Mouse (Mus musculus) ES-Bruce4 (cell line): ENCODE data around the gene Cd86. TPM values are rescaled to one million over a fixed set of nuclear protein-coding genes. Genes with fewer than 3 reads are reported as not detected.

Source experiments
- H3K27ac ChIP-seq: 2 replicates; pipeline ENCODE4 v1.5.1; 2012; ENCODE audit warnings: low read length, inconsistent platforms; ENCODE audit not compliant: insufficient read depth
- H3K27me3 ChIP-seq: 2 replicates; pipeline ENCODE4 v1.6.1; 2012; ENCODE audit warnings: mild to moderate bottlenecking, low read length, inconsistent platforms; ENCODE audit not compliant: control insufficient read depth, poor library complexity, insufficient read depth, severe bottlenecking
- H3K36me3 ChIP-seq: 2 replicates; pipeline ENCODE4 v1.6.1; 2012; ENCODE audit warnings: inconsistent platforms, mild to moderate bottlenecking, low read length, moderate library complexity; ENCODE audit not compliant: control insufficient read depth, poor library complexity, insufficient read depth, severe bottlenecking
- H3K4me1 ChIP-seq: one replicate; pipeline ENCODE4 v1.8.1; 2011; ENCODE audit warnings: low read length; ENCODE audit not compliant: control insufficient read depth, insufficient read depth
- H3K4me3 ChIP-seq: 2 replicates; pipeline ENCODE4 v1.5.1; 2011; ENCODE audit warnings: low read depth, mild to moderate bottlenecking, low read length
- H3K9ac ChIP-seq: 2 replicates; pipeline ENCODE4 v1.6.1; 2012; ENCODE audit warnings: low read depth, mild to moderate bottlenecking, inconsistent platforms; ENCODE audit not compliant: poor library complexity, severe bottlenecking
- H3K9me3 ChIP-seq: replicated peaks from 2 replicates; pipeline ENCODE4 v1.6.1; 2012; ENCODE audit warnings: mild to moderate bottlenecking, low read length, inconsistent platforms; ENCODE audit not compliant: control insufficient read depth, poor library complexity, insufficient read depth, severe bottlenecking
- CTCF ChIP-seq: IDR thresholded peaks from one replicate; pipeline ENCODE4 v1.8.1; 2011; ENCODE audit warnings: low read depth, low read length
- EP300 ChIP-seq: IDR thresholded peaks from 2 replicates; pipeline ENCODE4 v1.6.1; 2011; ENCODE audit warnings: low read depth, low read length; ENCODE audit not compliant: insufficient read depth
- POLR2A ChIP-seq: IDR thresholded peaks from one replicate; pipeline ENCODE4 v1.8.1; 2011; ENCODE audit warnings: low read length; ENCODE audit not compliant: insufficient read depth
- polyA plus RNA-seq: library from polyadenylated mRNA; stranded (reverse); fragments of >200 nt; gene quantifications from 2 replicates; pipeline ENCODE4 v1.2.4, GENCODE M21; 2011; ENCODE audit warnings: low read depth; ENCODE audit not compliant: missing spikeins, insufficient read depth, insufficient read length

Cd86 gene
- polyA plus RNA-seq, 1 experiment, result not detected

- Histone ChIP-seq H3K36me3 (no peaks in the 10 kb centered on the region), H3K4me1 (no peaks in the 10 kb centered on the region), H3K27ac (no peak overlapping the region), H3K9ac (no peak overlapping the region), H3K4me3 (no peak overlapping the region), H3K9me3 (no peaks in the 10 kb centered on the region), H3K27me3 (no peaks in the 10 kb centered on the region)
- TF ChIP-seq CTCF (no peak), POLR2A (no peak), EP300 (no peak)
Observed at GRCm38 (mm10) chr16:36582073-36582472, 83.8 kb downstream of the Cd86 start.

GRCm38 (mm10) chr16:36571942-36572341 is 93.9 kb downstream of the Cd86 start:
- Histone ChIP-seq H3K9me3 (no peaks in the 10 kb centered on the region), H3K27ac (no peak overlapping the region), H3K36me3 (no peaks in the 10 kb centered on the region), H3K9ac (no peak overlapping the region), H3K4me1 (no peaks in the 10 kb centered on the region), H3K4me3 (no peak overlapping the region), H3K27me3 (no peaks in the 10 kb centered on the region; the same call in 1 of the 2 replicates)
- TF ChIP-seq CTCF (no peak), POLR2A (no peak), EP300 (no peak)

GRCm38 (mm10) chr16:36561386-36562338 is 104.2 kb downstream of the Cd86 start, which contains the start of gene Casr:
Gene Casr (minus strand): TSS chr16:36562141.
- Histone ChIP-seq H3K9me3 (no peaks in the 10 kb centered on the region), H3K4me3 (peak within 1 kb of the TSS; percentile 43), H3K27ac (no peak within 1 kb of the TSS), H3K27me3 (no peaks in the 10 kb centered on the region), H3K4me1 (no peaks in the 10 kb centered on the region), H3K9ac (no peak within 1 kb of the TSS), H3K36me3 (no peaks in the 10 kb centered on the region)
- TF ChIP-seq POLR2A (no peak), CTCF (no peak), EP300 (no peak)

GRCm38 (mm10) chr16:36559573-36559972 is 106.3 kb downstream of the Cd86 start:
- Histone ChIP-seq H3K27me3 (no peaks in the 10 kb centered on the region), H3K4me3 (no peak overlapping the region), H3K27ac (no peak overlapping the region), H3K36me3 (no peaks in the 10 kb centered on the region), H3K9ac (no peak overlapping the region), H3K4me1 (no peaks in the 10 kb centered on the region), H3K9me3 (no peaks in the 10 kb centered on the region)
- TF ChIP-seq EP300 (no peak), POLR2A (no peak), CTCF (no peak)

GRCm38 (mm10) chr16:36555672-36556165 is 110.2 kb downstream of the Cd86 start:
- H3K4me3 ChIP-seq, result no peak overlapping the region
- no peak overlapping the region for H3K9ac ChIP-seq
- no peaks in the 10 kb centered on the region for H3K36me3 ChIP-seq
- H3K4me1 ChIP-seq, result no peaks in the 10 kb centered on the region
- H3K27ac ChIP-seq, result no peak overlapping the region
- H3K9me3 ChIP-seq, result 0 out of 2 replicates have a peak, but pooled peaks cover 4% of the 10 kb centered on the region
- no peak for TF ChIP-seq POLR2A
- TF ChIP-seq CTCF, result no peak
- TF ChIP-seq EP300, result no peak
- H3K27me3 ChIP-seq, result no peaks in the 10 kb centered on the region

Other genes starting within 250 kb of the Cd86 start
- not detected in 2 replicates for gene Stfa3, start 210.7 kb downstream of the Cd86 start, polyA plus RNA-seq
- 0.39 and 0.68 TPM in 2 replicates for gene Casr, start 103.9 kb downstream of the Cd86 start, polyA plus RNA-seq
- gene Ildr1, start 27.9 kb upstream of the Cd86 start, polyA plus RNA-seq, result 13.9 and 17.0 TPM in 2 replicates
- gene Slc15a2, start 118.9 kb upstream of the Cd86 start, polyA plus RNA-seq, result 29.0 and 30.8 TPM in 2 replicates
- 63.9 and 64.9 TPM in 2 replicates for gene Iqcb1, start 162.3 kb upstream of the Cd86 start, polyA plus RNA-seq
- gene Eaf2, start 208.9 kb upstream of the Cd86 start, polyA plus RNA-seq, result 2.4 and 2.9 TPM in 2 replicates
- gene Golgb1, start 209.1 kb upstream of the Cd86 start, polyA plus RNA-seq, result 65.1 and 67.5 TPM in 2 replicates